Mouse (Mus musculus): ENCODE measurements at regions not wholly inside any gene's neighbourhood (a gene's known extent, or its start where the extent isn't known, plus 50 kb on each side); places are given as distances from the start of the nearest gene placed in this dataset.
A peak's percentile ranks its signal among the peaks of the same experiment; 100 is the strongest.

- no peak for DNase-seq
These were observed 75.3 kb upstream of the Igfbp7 start for GRCm38 (mm10) chr5:77483053-77483717.

- DNase-seq: no peak
These were observed 74.0 kb upstream of the Igfbp7 start for GRCm38 (mm10) chr5:77481811-77482210.

- no peak for DNase-seq
These were observed 70.0 kb upstream of the Igfbp7 start for GRCm38 (mm10) chr5:77477794-77478193.

- no peak for DNase-seq
These were observed 66.2 kb upstream of the Igfbp7 start for GRCm38 (mm10) chr5:77473896-77474486.

GRCm38 (mm10) chr5:77469236-77469766 is 61.5 kb upstream of the Igfbp7 start:
- peak; percentile 16 for DNase-seq

GRCm38 (mm10) chr5:77468467-77468866 is 60.6 kb upstream of the Igfbp7 start:
- DNase-seq: peak; percentile 35

- peak; percentile 71 for DNase-seq
These were observed 57.2 kb upstream of the Igfbp7 start for GRCm38 (mm10) chr5:77464851-77465548.

- DNase-seq: peak; percentile 88
These were observed 52.3 kb upstream of the Igfbp7 start for GRCm38 (mm10) chr5:77459896-77460717.

Data from embryo, embryonic 11 days (tissue).